Mouse (Mus musculus): ENCODE data around the gene Eid3.

The Eid3 gene

GRCm38 (mm10) chr10:82866356-82866755 lies at the start of gene Eid3:
Gene Eid3 (plus strand): TSS chr10:82866626.
- in situ Hi-C loops (cut with MboI), result no loop called here

- in situ Hi-C loops (cut with MboI), result no loop called here
Measured at GRCm38 (mm10) chr10:82817514-82817913, 48.9 kb upstream of the Eid3 start.

- in situ Hi-C loops (cut with MboI), result no loop called here
Measured at GRCm38 (mm10) chr10:82817936-82818335, 48.5 kb upstream of the Eid3 start.

DNA sequence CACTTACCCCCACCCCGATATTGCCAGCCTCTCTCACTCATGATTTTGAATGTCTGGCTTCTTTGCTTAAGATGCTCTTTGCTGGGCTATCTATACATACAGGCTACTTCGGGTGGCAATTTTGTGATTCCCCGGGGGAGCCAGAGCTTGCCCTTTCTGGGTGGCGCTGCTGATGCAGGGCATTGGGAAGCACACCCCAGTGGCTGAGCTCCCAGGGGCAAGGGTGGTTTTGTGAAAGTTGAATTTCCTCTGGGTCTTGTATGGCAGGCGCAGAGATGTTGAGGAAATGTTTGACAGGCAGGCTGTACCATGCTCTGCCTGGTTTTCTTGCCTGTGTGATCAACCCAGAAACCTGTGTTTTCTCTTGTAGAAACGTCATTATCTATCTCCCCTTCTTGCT lies 47.8 kb upstream of the Eid3 start:
- in situ Hi-C loops (cut with MboI), result no loop called here

- in situ Hi-C loops (cut with MboI), result no loop called here
Measured at GRCm38 (mm10) chr10:82823108-82823778, 43.2 kb upstream of the Eid3 start.

DNA sequence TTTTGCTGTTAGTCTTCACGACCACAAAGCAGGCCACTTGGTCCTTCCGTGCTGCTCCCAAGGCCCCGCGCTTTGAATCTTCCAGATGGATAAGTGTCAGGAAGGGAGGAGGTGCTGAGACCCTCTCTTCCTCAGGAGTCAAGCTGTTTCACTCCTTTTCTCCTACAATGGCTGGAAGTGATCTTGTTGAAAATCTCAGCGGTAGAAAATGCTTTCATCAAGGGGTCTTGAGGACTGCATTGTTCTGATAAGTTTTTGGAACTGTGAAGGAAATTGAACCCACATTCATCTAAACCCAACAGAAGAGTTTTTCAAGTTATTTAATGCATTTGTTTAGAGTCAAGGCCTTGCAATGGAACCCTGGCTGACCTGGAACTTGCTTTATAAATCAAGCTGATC lies 42.6 kb upstream of the Eid3 start:
- in situ Hi-C loops (cut with MboI), result no loop called here

DNA sequence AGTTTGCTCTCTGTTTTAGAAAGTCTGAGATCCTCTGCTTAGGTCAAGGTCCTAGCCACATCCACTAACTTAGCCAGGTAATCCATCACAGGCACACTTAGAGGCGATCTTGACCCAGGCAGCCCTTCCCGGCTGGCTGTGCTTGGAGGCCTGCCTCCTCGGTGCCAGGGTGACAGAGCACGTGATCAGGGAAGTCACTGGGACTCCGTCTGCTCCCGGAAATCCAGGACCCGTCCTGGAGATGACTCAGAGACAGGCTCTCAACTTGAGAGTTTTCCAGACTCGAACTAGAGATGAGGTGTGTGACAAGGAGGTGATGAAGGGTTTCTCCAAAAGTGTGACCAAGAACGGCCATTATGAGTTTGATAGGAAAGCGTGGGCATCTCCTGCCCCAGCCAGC lies 41.9 kb upstream of the Eid3 start:
- in situ Hi-C loops (cut with MboI), result no loop called here

- in situ Hi-C loops (cut with MboI), result no loop called here
Measured at GRCm38 (mm10) chr10:82826516-82826915, 39.9 kb upstream of the Eid3 start.

GRCm38 (mm10) chr10:82833926-82834325 lies 32.5 kb upstream of the Eid3 start, which contains the start of gene Txnrd1:
Gene Txnrd1 (plus strand): TSS chr10:82833951.
- in situ Hi-C loops (cut with MboI), result no loop called here

DNA sequence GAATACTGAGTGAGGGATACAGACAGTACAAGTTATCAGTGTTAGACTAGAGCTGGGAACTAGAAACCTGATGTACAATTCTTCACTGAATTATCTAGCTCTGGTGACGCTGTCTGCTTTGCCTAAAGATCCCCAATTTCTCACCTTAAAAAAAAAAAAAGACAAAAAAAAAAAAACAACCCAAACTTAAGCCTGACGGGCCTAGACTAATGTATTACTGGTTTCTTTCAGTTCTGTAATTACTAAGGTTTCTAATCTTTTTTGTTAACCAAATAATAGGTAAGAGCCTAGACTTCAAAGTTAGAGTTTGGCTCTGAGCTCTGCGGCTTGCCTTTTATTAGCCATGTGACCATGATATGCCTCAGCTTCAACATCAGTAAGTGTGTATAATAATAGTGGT lies 30.5 kb upstream of the Eid3 start:
- in situ Hi-C loops (cut with MboI), result no loop called here

GRCm38 (mm10) chr10:82838390-82838789 lies 28.0 kb upstream of the Eid3 start:
- in situ Hi-C loops (cut with MboI), result no loop called here

DNA sequence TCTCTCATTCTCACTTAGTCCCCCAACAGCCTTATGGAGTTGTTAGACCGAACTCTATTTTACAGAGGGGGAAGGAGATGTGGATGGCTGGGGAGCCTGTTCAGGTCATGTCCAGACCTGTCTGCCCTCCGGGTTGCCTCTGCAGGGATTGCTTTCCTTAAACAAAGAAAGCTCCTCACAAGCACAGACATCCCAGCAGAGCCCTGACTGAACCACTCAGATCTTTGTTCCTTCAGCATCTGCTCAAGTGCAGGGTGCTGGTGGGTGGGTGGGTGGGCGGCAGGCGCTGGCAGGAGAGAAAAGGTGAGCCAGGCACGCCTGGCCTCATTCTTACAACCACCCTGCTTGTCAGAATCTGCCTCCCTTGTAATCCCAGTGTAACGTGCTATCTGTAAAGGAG lies 22.3 kb upstream of the Eid3 start:
- in situ Hi-C loops (cut with MboI), result no loop called here

- in situ Hi-C loops (cut with MboI), result no loop called here
Measured at GRCm38 (mm10) chr10:82844731-82845130, 21.7 kb upstream of the Eid3 start.

- in situ Hi-C loops (cut with MboI), result no loop called here
Measured at GRCm38 (mm10) chr10:82847821-82848459, 18.5 kb upstream of the Eid3 start.

DNA sequence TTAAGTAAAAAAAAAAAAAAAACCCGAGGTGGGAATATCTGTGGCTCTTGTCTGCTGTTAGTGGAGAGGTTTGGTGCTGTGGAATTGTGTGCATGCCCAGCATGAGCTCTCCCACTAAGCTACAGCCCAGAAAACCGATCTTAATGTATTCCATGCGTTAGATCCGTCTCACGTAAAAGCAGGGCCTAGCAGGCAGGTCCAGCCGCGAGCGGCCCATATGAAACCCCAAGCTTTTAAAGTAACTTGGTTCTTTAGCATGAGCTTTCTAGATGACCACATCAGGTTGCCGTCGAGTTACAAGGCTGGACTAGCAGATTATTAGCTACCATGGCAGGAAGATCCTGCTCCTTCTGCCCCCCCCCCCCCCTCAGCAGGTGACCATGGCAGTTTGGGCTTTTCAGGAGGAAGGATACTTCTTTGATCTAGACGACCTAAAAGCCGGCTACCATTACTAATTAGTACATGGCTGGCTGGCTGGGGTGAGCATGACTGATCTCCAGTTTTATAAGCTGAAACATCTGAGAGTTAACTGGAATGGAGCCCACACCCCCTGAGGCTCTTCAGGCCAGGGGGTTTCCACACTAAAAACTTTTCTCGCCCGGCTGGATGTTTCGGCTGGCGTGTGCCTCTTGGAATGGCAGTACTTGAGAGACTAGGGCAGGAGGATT lies 16.6 kb upstream of the Eid3 start:
- in situ Hi-C loops (cut with MboI), result no loop called here

DNA sequence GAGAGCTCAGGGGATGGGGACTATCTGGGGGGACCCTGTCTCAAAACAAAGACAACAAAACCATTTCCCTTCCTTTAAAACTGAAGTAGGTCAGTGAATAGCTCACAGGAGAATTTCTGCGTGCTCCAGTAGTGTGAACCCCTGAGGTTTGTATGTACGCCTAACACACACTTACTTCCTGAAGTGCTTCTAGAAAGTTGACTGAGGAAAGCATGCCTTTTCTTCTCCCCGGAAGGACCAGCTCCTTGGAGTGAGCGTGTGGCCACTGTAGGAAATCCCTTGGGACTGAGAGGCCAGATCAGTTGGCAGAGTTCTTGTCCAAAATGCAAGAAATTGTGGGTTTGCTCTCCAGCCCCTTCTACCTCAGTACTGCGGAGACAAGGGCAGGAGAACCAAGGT lies 16.1 kb upstream of the Eid3 start:
- in situ Hi-C loops (cut with MboI), result no loop called here

- in situ Hi-C loops (cut with MboI), result no loop called here
Measured at GRCm38 (mm10) chr10:82851751-82852150, 14.7 kb upstream of the Eid3 start.

DNA sequence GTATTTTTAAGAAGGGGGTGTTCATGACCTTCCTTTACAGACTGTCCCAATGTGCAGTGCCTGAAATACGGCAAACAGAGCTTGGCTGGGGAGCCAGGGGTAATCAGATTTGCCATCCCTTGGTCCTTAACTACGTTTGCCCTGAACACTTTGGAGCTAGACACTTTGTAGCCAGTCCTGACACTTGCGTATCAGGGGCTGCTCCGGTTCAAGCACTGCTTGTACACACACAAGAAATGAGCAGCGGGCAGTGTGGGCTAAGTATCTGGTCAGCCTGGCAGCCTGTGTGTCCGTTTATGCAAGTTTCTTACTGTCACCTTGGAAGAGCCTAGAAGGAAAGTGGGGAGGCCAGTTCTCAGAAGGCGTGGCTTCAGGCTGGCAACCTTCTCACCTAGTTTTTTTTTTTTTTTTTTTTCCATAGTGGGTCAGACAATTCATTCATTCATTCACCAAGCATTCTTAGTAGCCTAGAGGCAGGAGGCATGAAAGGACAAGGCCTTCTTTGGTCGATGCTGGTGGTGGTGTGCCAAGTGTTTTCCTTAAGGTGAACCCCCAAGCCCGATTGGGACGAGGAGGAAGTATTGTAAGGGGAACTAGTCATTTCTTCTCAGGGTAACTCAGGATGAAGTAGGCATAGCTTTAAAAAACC lies 8.3 kb upstream of the Eid3 start:
- in situ Hi-C loops (cut with MboI), result loop anchor here (5.0 kb wide), 1 partner anchor 44 kb away; no protein-coding TSS in a partner anchor

DNA sequence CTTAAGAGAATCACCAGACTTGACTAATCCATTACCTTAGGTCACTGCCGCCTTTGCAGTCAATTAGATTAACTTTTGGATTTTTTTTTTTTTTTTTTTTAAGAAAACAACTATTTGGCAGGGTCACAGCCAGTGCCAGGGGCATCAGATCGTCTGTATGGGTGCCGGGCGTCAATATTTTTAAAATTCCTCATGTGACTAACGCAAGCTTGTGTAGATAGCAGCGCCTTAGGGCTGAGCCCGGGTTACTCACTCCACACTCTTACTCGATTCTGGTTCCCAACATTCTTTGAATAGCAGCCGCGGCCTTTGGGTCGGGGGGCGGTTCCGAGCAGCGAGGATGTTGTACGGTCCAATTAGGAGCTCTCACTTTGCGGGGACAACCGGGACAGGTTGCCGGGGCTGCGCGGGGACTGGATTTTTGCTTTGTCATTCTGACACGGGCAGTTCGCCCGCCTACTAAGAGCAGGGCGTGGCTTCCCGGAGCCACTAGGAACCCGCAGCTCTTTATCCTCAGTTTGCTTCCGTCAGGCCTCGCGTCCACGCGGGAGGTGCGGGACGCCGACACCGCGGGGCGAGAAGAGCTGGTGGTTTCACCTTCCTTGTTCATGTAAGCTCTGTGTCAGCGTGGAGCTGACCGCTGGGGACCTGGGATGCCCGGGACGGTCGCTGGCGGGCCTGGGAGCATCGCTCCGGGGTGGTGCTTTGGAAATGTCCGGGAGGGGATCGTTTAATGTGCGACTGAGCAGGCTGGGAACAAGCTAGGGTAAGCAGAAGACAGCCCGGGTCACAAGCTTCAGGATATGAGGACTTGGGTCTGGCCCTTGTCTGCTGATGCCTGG lies 7.5 kb upstream of the Eid3 start:
- in situ Hi-C loops (cut with MboI), result loop anchor here (5.0 kb wide), 1 partner anchor 43 kb away; no protein-coding TSS in a partner anchor

DNA sequence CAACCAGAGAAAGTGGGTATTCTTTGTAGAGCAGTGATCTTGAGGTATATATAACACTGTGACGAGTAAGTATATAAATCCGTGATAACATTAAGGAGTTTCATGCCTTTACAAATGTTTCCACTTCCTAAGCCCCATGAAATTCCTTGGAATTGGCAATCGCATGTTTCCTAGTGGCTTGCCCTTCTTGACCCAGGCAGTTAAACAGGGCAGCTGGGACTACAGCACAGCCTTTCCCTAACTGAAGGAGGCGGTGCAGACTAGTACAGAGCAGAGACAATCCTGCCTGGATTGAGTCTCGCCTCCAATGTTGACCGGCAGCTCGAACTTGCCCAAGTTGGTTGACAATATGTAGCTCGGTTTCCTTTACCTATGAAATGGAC lies 6.9 kb upstream of the Eid3 start:
- in situ Hi-C loops (cut with MboI), result loop anchor here (5.0 kb wide), 1 partner anchor 43 kb away; no protein-coding TSS in a partner anchor

- in situ Hi-C loops (cut with MboI), result no loop called here
Measured at GRCm38 (mm10) chr10:82860181-82860928, 6.1 kb upstream of the Eid3 start.
